Mouse (Mus musculus): ENCODE results near the gene Dtl. TPM values are rescaled to one million over a fixed set of nuclear protein-coding genes. Genes with fewer than 3 reads are reported as not detected.
"Not testable (repeated sequence)": the region's sequence is repeated elsewhere in the genome, so short reads cannot be mapped to it uniquely, and the experiment has no call there.

Gene Dtl
- total RNA-seq, 4 experiments from 2014 or later, result 3.9 to 5.9 (median 5.5) TPM

DNA sequence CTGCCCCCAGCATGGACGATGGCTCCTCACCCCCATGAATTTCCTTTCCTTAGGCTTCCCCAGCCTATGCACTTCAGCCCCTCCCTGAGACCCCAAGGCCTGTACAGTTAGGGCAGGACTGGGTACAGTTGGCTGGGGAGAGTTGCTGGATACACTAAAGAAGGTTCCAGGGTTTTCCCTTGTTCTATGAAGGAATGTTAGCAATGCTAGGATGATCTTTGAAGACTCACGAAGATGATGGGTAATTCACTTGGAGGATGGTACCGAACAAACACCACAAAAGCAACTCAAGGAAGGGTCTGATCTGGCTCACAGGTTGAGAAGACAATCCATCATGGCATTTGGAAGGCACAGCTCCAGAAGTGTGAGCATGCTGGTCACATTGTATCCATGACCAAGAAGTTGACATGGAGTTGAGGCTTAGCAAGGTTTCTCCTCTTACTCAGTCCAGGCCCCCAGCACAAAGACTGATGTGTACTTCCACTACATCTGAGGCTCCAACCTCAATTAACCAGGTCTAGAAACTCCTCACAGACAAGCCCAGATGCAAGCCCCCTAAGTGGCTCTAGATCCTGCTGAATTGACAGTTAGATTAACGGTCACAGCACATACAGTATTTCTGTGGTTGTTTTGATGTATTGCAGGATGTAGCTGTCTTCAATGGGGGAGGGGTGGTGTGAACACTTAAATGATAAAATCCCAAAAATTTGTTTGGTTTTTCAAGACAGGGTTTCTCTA lies 55.8 kb downstream of the Dtl start:
- DNase-seq (ENCODE audit: low spot score in 2 of 2), result no peak

- DNase-seq (ENCODE audit: low spot score in 2 of 2), result no peak
Observed at GRCm38 (mm10) chr1:191518911-191519310, 56.4 kb downstream of the Dtl start.

DNA sequence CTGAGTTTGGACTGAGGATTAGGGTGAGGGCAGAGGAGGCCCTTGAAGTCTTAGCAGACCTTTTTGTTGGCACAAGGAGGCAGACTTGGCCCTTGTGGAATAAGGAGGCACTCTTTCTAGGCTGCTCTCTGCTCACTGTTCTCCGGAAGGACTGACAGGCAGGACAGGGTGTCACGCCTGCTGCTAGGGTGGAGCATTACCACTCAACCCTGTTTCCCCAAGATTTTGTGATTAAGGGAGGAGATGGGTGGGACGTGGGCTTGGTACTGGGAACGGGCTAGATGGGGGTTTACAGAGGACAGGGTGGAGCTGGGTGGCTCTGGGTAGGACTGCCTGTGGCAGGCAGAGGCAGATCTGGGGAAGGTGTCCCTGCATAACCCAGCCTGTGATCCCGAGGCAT lies 57.4 kb downstream of the Dtl start:
- DNase-seq (ENCODE audit: low spot score in 2 of 2), result no peak

DNA sequence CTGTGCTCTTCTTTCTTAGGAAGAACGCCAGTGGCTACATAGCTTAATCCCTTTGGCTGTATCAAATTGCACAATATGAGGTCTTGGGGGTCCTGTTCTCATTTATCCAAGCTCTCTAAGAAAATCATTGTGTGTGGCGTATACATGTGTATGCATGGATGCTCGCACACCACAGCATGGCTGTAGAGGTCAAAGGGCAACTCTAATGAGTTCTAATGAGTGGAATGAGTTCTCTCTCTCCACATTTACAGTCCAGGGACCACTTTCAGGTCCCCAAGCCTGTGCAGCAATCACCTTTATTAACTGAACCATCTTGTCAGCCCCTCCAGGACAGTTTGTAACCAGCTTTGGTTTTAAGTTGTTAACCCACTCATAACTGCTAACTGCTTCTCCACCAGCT lies 58.3 kb downstream of the Dtl start:
- DNase-seq (ENCODE audit: low spot score in 2 of 2), result no peak

DNA sequence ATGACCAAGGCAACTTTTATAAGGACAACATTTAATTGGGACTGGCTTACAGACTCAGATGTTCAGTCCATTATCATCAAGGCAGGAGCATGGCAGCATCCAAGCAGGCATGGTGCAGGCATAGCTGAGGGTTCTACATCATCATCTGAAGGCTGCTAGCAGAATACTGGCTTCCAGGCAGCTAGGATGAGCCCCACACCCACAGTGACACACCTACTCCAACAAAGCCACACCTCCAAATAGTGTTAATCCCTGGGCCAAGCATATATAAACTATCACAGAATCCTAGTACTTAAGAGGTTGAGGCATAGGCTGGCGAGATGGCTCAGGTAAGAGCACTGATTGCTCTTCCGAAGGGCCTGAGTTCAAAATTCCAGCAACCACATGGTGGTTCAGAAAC lies 59.0 kb downstream of the Dtl start:
- DNase-seq (ENCODE audit: low spot score in 2 of 2), result not testable (repeated sequence)

DNA sequence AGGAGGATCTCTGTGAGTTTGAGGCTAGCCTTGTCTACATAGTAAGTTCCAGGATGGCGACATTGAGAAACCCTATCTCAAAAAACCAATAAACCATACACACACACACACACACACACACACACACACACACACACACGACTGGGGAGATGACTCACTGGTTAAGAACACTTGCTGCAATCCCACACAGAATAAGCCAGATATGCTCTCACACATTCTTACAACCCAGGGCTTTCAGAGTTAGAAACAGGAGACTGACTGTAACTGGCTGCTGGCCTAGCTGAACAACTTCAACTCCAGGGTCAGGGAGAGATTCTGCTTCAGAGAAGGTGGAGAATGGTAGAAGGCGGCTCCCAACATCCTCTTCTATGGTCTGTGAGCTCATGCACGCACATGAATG lies 62.1 kb downstream of the Dtl start:
- no peak for DNase-seq (ENCODE audit: low spot score in 2 of 2)

GRCm38 (mm10) chr1:191512383-191512782 lies 63.0 kb downstream of the Dtl start:
- DNase-seq (ENCODE audit: low spot score in 2 of 2), result no peak

- no peak for DNase-seq (ENCODE audit: low spot score in 2 of 2)
Observed at GRCm38 (mm10) chr1:191511503-191511902, 63.8 kb downstream of the Dtl start.

DNA sequence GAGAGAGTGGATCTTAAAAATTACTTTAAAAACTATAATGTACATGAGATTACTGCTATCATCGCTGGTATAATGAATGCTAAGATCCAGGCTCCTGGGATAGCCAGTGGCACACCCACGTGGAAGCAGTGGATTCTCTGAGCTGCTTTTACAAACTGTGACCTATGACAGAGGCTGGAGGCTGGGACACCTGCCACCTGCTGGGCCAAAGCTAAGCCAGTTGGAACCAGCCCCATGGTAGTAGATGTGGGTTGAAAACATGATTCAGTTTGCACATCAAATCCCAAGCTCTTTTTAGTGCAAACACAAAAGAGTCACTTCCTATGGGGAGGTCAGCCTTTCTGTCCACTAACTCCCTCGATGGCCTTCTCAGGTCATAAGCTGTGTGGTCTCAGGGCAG lies 65.5 kb downstream of the Dtl start:
- no peak for DNase-seq (ENCODE audit: low spot score in 2 of 2)

- no peak for DNase-seq (ENCODE audit: low spot score in 2 of 2)
Observed at GRCm38 (mm10) chr1:191509131-191509530, 66.2 kb downstream of the Dtl start.

DNA sequence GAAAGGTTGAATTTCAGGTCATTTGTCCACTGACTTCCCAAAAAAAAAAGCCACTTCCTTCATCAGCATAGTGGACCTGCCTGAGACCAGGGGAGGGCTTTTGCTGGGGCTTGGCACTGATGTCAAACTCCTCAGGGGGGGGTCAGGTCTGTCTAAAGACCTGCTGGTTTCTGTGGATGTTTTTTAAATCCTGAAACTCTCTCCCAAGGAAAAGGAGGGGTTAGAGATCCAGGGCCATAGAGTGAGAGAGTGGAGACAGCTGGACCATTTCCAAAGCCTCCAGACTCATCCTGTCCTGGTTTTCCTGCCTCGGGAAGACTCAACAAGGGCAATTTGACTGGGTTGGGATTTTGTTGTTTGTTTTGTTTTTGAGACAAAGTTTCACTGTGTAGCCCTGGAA lies 68.6 kb downstream of the Dtl start:
- no peak for DNase-seq (ENCODE audit: low spot score in 2 of 2)

DNA sequence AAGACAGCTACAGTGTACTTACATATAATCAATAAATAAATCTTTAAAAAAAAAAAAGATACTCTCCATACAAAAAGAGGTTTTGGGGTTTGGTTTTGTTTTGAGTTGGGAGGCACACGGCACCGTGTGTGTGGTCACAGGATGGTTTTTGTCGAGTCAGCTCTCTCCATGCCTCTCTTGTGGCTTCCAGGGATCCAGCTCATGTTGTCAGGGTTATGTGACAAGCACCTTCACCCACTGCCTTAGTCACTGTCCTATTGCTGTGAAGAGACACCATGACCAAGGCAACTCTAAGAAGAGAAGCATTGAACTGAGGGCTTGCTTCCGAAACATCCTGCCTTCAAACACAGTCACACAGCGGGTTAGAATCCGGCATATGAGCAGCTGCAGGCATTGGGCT lies 75.7 kb downstream of the Dtl start:
- no peak for DNase-seq (ENCODE audit: low spot score in 2 of 2)

- no peak for DNase-seq (ENCODE audit: low spot score in 2 of 2)
Observed at GRCm38 (mm10) chr1:191498271-191498955, 76.9 kb downstream of the Dtl start.

DNA sequence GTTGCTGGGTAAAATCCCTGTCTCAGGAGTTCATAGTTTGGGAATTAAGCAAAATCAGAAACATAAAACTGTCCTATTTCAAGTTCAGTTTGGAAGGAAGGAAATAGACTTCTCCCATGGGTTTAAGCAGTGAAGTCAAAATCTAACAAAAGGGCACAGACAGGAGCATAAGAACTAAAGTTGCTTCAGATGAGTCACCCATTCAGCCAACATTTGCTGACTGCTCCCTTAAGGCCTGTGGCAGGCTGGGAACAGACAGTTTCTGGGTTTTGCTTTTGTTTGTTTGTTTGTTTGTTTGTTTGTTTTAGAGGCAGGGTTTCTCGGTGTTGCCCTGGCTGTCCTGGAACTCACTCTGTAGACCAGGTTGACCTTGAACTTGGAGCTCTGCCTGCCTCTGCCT lies 78.7 kb downstream of the Dtl start:
- DNase-seq (ENCODE audit: low spot score in 2 of 2), result no peak

GRCm38 (mm10) chr1:191495051-191495467 lies 80.3 kb downstream of the Dtl start:
- no peak for DNase-seq (ENCODE audit: low spot score in 2 of 2)

DNA sequence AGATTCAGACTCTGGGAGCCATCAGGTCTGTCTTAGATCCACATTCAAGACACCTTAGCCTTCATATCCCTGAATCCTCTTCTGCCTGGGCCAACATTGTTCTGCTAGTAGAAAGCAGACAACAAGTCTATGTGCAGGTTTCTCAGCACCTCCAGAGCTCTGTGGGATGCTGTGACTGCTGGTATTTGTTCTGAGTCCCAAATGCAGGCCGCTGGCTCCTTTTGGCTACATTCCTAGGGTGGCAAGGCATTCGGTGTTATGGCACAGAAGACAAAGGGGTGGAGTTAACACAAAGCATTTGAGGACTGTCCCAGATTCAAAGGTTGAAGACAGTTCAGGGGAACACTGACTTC lies 81.1 kb downstream of the Dtl start:
- no peak for DNase-seq (ENCODE audit: low spot score in 2 of 2)

DNA sequence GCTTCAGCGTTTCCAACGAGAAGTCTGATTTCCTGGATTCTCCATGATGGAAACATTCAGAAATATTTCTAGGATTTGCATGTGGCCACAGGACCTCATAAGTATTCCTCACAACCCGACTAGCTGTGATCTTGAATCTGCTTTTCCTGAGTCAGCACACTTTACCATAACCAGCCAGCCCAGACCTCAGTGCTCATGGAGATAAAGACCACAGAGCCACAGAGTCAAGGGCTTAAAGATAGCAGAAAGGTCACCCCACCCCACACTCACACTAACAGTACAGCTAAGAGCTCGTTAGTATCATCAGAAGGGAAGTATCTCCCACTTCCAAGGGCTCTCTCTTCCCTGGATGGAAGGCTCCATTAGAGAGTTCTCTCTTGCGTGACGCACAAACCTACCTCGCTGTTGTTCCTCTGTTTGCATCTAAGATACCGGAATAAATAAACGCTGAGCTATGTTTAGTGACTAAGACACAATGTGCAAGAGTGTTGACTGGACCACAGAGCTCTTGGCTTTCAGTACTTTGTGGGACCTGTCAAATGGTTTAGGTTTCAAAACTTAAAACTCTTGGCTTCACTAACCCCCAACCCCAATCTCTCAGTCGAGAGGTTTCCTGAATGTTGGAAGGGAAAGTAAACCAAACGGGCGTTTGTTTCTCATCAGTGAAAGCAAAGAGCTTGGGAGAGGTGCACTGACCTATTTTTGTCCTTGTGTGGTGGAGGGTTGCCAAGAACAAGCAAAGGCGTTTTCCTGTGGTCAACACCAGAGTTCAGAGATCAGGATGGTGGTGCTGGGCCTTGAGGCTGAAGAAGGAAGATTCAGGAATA lies 81.7 kb downstream of the Dtl start:
- no peak for DNase-seq (ENCODE audit: low spot score in 2 of 2)

DNA sequence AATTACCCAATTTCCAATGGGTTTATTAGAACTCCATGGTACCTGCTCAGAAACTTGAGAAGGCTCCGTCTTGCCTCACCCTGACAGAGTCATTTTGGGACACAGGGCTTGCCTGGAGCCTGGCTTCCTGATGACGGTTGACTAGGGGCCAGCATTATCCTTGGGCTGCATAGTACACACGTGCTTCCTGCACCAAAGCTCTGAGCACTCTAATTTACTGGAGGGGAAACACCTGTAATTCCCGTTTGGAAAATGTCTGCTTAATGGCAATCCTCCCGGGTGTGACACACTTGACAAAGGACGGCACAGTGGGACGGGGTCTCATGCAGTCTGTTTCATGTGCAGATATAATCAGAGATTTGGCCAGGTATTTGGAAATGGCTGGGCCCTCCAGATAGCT lies 84.9 kb downstream of the Dtl start:
- no peak for DNase-seq (ENCODE audit: low spot score in 2 of 2)
